Mouse (Mus musculus) liver, adult 10 weeks (tissue): ENCODE results near the gene Kcne3. TPM values are rescaled to one million over a fixed set of nuclear protein-coding genes. Genes with fewer than 3 reads are reported as not detected.

ENCODE experiments used
- polyA plus RNA-seq: library from polyadenylated mRNA; stranded (reverse); fragments of 350-450 nt; fragmentation: Illumina TruSeq; extraction: RNeasy Lipid Tissue Mini Kit (QIAGEN cat#74804); gene quantifications from one replicate; pipeline ENCODE4 v1.2.3, GENCODE M21; 2014; ENCODE audit warnings: low read depth, low replicate concordance

The Kcne3 gene
- 3.8 TPM for polyA plus RNA-seq

DNA sequence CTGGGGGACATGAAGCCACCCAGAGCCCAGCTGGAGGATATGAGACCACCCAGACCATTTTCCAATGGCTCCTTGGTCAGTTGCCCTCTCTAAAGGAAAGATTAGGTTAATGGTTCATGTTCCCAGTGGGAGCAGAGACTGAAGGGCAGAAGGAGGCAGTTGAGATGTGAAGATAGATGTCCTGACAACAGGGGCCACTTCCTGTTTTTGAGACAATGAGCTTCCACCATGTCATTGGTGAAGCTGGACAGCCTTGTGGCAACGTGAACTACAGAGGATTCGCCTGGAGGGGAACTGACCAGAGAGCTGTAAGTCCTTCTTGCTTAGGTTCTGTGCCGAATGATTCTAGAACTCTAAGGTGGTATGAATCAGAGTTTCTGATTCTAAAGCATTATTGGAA, at the start of gene Kcne3:
Gene Kcne3, plus strand, starts transcription at position 234 of the 400 bp plus-strand sequence.

DNA sequence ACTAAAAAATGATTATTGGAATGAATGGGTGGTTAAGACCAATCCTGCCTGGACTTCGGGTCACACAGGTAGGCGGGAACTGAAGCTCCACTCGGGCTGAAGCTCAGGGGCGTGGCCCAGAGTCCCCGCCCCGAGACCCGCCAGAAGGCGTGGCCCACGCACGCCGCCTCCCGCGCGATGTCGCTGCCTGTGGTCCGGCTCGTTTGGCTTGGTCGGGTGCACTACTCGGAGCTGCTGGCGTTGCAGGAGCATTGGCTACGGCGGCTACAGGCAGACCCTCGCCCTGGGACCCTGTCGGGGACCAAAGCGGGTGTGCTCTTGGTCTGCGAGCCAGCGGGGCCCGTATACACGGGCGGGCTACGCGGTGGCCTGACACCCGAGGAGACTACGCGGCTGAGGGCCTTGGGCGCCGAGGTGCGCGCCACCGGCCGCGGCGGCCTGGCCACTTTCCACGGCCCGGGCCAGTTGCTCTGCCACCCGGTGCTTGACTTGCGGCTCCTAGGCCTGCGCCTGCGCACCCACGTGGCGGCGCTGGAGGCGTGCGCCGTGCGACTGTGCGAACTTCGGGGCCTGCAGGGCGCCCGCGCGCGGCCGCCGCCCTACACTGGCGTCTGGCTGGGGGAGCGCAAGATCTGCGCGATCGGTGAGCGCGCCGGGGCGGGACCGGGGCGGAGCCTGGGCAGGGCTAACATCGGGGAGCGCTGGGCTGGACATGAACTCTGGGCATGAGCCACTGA, 17.0 kb upstream of the Kcne3 start, which contains the start of gene Lipt2:
Gene Lipt2, plus strand, starts transcription at position 173 of the 737 bp plus-strand sequence.

DNA sequence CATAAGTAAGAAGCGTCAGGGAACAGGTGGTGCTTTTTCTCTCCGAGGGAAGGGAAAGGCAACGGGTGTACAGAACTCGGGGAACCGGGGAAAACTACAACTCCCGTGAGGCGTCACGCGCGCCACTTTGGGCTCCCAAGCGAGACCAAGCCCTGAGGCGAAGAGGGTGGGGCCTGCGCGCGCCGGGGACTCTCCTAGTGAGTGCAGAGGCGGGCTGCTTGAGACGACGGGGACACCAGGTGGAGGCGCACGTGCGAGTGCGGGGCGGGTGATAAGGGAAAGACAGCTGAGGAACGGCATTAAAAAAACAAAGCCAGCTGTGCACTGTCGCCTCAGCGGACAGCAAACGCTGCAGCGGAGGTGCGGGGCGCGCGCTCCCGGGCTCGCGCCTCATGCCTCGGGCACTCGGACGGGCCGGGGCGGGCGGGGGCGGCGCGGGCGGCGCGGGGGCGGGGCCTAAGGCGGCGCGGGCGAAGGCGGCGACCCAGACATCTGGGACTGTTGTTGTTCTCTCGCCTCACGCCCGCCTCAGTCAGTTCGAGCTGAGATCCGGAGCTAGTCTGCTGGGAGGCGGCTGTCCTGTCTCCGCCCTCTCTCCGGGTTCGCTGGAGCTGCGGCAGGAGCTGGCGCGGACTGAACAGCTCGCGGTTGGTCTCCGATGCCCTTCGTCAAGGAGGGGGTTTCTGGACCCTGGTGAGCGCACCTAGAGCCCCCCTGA, 51.0 kb downstream of the Kcne3 start, which contains the start of gene Pgm2l1:
Gene Pgm2l1, plus strand, starts transcription at position 237 of the 718 bp plus-strand sequence.

Other genes starting within 250 kb of the Kcne3 start
- 11.3 TPM for gene Rnf169, start 196.1 kb upstream of the Kcne3 start, polyA plus RNA-seq
- gene Chrdl2, start 170.3 kb upstream of the Kcne3 start, polyA plus RNA-seq = not detected
- gene Pold3, start 54.9 kb upstream of the Kcne3 start, polyA plus RNA-seq = 10.2 TPM
- 6.4 TPM for gene Lipt2, start 17.2 kb upstream of the Kcne3 start, polyA plus RNA-seq
- 2.8 TPM for gene Pgm2l1, start 50.9 kb downstream of the Kcne3 start, polyA plus RNA-seq
- 0.21 TPM for gene P4ha3, start 109.0 kb downstream of the Kcne3 start, polyA plus RNA-seq
- gene C2cd3, start 195.7 kb downstream of the Kcne3 start, polyA plus RNA-seq = 5.3 TPM
- gene Ppme1, start 195.8 kb downstream of the Kcne3 start, polyA plus RNA-seq = 28.2 TPM